Mouse (Mus musculus) Muller cell, postnatal 12 days (primary cell): ENCODE results near the gene Abcd4.
A peak's percentile ranks its signal among the peaks of the same experiment; 100 is the strongest.

Experiments used
- DNase-seq: peaks from one replicate; pipeline ENCODE4 v3.0.0-alpha.2; 2015; ENCODE audit errors: inconsistent ontology term

The Abcd4 gene

DNA sequence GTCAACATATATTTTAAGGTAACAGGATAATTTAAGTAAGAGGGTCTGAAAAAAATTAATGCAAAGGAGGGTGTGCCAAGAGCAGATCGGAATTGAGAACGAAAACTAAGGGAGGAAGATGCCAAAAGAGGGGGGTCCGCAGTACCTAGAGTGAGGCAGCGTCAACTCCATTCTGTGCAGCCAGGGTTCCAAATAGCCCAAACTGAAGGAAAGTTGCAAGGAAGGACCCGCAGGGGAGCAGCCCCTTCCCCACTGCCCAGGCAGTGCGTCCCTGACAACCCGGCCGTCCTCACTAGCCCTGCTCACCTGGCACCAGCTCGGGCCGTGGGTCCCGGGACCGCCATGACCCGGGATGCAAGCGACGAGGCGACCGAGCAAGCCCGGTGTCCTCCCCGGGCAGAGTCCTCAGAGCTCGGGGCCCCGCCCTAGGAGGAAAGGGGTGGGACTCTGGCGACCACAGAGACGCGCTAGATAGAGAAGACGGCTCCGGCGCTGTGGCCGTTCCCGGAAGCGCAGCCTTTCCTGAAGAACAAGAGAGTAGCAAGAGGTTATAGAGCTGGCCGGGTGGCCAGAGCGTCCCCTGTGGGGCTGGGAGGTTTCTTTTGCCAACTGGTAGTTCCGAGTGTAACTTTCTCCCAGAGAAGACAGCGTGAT is at the start of gene Abcd4:
Gene Abcd4 (minus strand): TSS at position 437 of the 654 bp plus-strand sequence.
- DNase-seq: peak; percentile 94

GRCm38 (mm10) chr12:84653912-84654311 is 36.7 kb upstream of the Abcd4 start:
- peak; percentile 59 for DNase-seq

DNA sequence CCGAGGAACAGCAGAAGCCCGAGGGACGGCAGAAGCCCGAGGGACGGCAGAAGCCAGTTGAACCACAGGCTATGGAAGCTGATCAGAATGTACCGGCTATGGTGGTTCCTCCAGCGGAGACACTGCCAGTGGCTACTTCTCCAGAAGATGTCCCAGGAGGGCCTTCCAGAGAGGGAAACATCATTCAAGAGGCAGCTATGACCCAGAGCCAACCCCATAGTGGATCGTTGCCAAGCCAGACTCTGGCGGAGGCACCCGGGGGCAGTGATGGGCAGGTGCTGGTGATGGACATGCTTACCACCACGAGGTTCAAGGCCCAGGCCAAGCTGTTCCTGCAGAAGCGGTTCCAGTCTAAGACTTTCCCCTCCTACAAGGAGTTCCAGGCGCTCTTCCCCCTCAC is 33.0 kb upstream of the Abcd4 start:
- no peak for DNase-seq

DNA sequence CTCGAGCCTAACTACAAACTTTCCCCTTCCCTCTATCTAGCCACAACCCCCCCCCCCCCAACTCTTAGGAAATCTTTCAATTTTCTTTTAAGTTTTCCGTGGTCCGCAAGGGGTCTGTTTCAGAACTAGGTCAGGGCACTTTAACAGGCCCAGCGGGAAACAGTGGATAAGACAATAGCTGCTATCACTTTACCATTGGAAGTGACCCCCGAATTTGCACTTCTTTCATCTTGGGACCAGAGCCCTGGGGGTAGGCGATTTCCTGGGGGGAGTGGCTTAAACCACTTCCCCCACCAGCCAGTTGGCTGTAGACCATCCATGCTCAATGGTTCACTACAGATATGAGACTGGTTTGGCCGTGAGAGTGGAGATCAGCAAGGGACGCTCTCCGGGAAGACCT is 23.4 kb upstream of the Abcd4 start, which contains the start of gene Vrtn:
Gene Vrtn (plus strand): TSS at position 366 of the 400 bp plus-strand sequence.
- no peak for DNase-seq

GRCm38 (mm10) chr12:84640253-84640652 is 23.0 kb upstream of the Abcd4 start:
- no peak for DNase-seq

DNA sequence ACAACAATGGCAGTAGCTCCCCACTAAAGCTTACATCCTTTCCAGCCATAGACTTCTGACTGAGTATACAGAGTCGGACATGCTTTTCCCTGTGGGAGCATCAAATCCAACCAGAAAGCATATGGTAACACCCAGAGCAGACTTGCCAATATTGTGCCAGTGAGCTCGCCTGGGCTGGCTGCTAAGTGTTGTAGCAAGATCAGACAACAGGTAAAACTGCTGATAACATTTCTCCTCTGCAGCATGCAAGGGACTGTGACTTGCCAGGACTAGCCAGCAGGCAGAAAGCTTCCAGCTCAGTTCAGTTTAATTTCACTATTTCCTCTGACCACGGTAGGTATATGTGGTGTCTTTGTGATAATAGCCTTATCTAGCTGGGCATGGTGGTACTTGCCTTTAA is 14.7 kb upstream of the Abcd4 start:
- DNase-seq: no peak

- DNase-seq: no peak
Observed at GRCm38 (mm10) chr12:84625116-84625515, 7.9 kb upstream of the Abcd4 start.

DNA sequence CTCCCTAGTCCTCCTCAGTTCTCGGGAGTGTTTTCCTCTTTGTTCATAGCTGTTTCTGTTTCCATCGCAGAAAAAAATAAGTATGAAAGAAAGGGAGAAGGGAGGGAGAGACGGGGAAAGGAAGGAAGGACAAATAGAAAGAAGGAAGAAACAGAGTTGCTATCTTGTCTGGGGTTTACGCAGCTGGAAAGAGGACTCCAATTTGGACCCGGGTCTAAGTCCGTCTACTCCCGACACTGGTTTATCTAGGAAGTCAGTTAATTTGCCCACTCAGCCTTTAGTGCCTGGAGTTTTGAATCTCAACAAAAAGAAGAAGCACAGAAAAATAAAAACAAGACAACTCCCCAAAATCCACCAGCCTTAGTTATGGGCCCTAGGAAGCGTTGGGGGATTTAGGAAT is 7.4 kb upstream of the Abcd4 start:
- DNase-seq: no peak

DNA sequence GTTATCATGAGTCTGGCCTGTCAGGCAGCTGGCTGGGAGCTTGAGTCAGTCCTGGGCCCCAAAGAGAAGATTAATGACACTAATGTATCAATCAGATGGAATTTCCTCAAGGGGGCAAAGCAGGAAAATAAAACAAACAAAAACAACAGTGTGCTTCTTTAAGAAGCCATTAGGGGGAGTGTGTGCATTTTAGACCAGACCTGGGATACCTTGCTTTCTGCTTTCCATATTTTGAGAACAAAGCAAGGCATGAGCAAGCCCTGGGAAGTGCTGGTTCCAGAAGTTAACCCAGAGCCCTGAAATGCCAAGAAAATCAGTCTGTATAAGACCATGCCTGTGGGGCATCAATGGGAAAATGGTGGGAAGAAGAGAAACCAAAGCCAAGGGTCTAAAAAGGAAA is 3.8 kb upstream of the Abcd4 start:
- no peak for DNase-seq

- DNase-seq: no peak
Observed at GRCm38 (mm10) chr12:84617663-84618062, 450 bp upstream of the Abcd4 start.

DNA sequence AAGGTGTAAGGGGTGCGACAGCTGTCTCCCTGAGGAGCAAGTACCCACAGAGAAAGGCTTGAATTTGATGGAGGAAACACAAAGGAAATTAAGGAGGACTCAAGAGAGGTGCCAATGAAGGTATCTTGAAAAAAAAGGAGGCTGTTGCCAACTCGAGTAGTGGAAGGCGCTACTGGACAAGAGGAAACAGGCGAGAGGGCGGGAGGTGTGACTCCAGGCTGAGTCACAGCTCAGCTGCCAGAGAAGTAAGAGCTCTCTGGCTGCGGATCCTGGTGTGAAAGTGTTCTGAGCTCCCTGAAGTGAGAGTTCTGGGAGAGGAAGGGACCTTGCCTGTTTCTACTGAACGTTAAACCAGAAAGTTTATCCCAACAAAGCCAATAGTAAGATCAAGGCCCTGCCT is 2.7 kb downstream of the Abcd4 start:
- DNase-seq: no peak

DNA sequence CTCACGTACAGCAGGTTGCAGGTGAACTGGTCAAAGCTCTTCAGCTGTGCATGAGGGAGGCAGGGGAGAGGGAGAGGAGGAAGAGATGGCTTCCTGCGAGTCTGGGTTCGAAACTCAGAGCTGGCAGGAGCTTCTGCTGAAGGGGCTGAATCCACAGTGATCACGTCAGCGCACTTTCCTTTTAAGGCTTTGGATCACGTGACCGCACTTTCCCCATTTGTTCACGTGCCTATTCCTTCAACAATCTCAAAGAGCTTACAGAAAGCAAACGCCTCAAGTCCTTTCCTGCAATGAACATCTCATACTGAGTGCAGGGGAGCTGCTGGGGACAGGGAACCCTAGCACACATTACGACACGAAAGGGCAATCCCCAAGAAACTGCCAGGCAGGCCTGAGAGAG is 3.2 kb downstream of the Abcd4 start:
- no peak for DNase-seq

DNA sequence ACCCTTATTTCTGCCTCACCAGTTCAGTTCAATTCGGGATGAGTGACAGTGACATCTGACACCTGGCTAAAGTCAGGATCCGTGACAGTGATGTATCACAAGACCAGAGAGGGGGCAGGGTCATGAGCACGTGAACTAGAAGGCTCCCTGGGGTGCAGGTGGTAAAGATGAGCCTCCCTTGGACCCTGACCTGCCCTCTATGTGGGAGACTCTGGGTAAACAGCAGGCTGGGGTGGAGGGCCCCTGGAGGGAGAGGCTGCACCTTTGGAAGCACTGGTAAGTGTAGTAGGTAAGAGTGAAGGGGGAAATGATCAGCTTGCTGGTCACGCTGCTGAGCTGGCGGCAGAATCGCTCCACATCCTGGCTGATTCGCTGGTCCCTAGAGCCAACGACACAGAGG is 4.7 kb downstream of the Abcd4 start:
- DNase-seq: no peak

- DNase-seq: no peak
Observed at GRCm38 (mm10) chr12:84611718-84612117, 5.5 kb downstream of the Abcd4 start.

GRCm38 (mm10) chr12:84605860-84606259 is 11.4 kb downstream of the Abcd4 start:
- no peak for DNase-seq

DNA sequence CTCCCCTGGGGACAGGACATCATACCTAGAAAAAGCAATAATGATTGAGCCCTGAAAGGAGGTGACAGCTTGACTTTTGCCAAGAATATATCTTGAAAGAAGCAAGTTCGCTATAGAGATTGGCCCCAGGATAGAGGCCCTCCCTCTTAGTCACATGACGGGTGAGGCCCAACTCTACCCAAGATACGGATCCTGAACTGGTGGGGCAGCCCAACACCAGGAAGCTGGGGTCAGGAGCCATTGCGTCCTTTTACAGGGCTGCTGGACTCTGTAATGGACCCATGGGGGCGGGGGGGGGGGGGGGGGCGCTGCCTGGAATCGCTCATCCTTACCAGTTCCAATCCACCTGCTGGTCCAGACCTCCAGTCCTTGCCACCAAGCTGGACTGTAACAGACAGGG is 13.2 kb downstream of the Abcd4 start:
- no peak for DNase-seq

DNA sequence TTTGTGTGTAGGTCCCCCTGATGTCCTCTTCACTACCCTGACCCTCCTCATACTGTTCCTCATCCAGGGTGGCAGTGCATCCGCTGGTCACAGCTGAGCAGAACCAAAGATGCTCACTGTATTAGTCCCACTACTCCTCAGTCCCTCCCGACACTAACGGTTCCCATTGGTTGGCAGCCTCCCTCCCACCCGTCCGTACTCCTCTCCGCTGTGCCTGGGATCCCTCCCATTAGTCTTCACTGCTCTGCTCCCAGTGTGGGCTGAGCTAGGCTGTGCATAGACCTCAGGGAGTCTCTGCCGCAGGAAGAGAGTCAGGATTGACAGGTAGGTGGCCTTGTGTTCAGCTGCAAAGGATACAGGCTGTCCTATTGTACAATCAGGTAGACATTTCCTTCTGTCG is 18.9 kb downstream of the Abcd4 start:
- no peak for DNase-seq

DNA sequence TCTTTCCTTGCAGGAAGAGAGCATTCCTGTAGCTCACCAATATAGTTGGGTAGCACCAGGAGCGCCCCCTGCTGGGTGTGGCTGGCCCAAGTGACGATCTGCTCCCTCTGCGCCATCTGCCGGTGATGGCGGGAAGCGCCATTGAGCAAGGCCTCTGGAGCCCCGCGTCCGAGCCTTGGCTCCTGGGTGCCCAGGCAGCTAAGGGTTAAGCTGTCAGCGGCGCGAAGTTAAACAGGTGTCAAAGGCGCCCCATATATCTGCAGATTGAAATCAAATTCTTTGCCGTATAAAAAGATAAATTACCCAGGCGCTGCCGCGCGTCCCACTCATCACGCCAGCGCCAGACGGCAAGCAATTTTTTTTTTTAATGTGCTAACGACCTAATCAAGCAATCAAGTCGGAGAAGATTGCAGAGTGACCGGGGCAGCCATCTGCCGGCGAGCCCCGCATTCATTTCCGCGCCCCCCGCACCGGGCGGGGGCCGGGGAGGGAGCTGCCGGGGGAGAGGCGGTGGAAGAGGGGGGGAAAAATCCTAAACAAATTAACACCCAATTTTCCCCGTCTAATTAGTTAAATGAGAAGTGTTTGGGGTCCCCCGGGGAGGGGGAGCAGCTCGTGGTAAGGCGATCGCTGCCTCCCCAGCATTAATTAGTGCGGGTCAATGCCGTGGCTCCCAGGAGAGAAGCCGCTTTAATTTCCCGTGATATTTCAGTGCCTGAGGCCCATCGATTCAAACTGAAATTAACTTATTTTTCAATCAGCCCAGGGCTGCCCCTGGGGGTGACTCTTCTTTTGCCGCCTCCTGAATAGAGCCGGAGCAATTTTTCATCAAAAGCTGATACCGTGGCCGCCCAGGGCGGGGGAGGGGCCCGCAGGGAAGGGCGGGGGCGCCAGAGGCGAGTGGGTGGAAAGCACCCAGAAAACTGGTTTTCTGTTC is 27.1 kb downstream of the Abcd4 start:
- peak; percentile 90 for DNase-seq

DNA sequence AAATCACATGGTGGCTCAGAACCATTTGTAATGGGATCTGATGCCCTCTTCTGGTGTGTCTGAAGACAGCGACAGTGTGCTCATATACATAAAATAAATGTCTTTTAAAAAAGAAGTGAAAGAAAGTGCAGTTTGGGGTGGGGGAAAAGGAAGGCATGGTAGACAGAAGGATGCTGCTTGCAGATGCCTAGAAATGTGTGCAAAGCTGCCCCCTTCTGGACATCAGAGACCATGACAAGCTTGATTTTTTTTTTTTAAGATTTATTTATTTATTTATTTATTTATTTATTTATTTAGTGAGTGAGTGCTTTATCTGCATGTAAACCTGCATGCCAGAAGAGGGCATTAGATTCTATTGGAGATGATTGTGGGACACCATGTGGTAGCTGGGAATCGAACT is 35.9 kb downstream of the Abcd4 start:
- DNase-seq: no peak

DNA sequence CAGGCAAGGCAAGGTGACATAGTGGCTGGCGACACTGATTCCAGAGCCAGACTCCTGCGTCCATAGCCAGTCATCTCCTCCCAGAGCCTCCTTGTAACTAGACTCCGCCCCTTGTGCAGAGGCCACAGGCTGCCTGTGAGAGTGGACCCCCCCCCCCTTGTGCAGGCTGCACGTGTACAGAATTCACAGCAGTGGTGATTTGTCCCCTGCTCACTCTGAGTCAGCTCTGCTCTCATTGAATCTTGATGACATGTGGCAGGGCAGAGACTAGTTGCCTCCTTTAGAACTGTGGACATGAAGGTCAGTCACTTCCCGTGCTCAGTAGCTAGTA is 38.8 kb downstream of the Abcd4 start:
- peak; percentile 89 for DNase-seq

GRCm38 (mm10) chr12:84577768-84578439 is 39.3 kb downstream of the Abcd4 start:
- peak; percentile 80 for DNase-seq

GRCm38 (mm10) chr12:84573094-84573493 is 44.1 kb downstream of the Abcd4 start:
- no peak for DNase-seq

DNA sequence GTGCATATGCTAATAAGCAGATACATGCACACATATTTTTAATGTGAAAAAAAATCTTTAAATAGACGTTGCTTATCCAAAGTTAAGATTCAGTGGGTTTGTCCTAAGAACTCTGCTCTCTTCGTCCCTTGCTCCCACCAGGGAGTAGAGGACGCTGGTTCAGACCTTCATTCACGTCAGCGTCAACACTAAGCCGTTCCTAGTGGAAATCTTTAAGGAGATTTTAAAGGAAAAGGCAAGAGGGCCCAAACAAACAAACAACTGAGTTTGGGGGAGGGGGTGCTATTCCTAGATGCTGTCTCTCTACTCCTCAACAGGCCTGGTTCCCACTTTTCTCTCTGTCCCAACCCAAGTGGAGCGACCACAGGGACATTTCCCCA is 44.9 kb downstream of the Abcd4 start:
- peak; percentile 22 for DNase-seq
